Mouse (Mus musculus) forebrain, embryonic 16.5 days (tissue): Measurements from ENCODE around the gene Yipf4. TPM values are rescaled to one million over a fixed set of nuclear protein-coding genes. Genes with fewer than 3 reads are reported as not detected.

ENCODE experiments used
- ATAC-seq: fragments of 200-750 bp; cut with Nextera tagmentation; 2 replicates; pipeline ENCODE4 v1.8.0; 2017; ENCODE audit warnings: mild to moderate bottlenecking, moderate library complexity
- H3K27ac ChIP-seq: fragments of 300-500 bp; sonication (generic); 2 replicates; pipeline ENCODE4 v1.5.1; 2014; ENCODE audit warnings: low read length, control low read depth
- H3K27me3 ChIP-seq: fragments of 300-500 bp; sonication (generic); replicated peaks from 2 replicates; pipeline ENCODE4 v1.6.1; 2014; ENCODE audit warnings: low read length; ENCODE audit not compliant: control insufficient read depth, insufficient read depth
- H3K36me3 ChIP-seq: fragments of 300-500 bp; sonication (generic); 2 replicates; pipeline ENCODE4 v1.6.1; 2014; ENCODE audit not compliant: control insufficient read depth, insufficient read depth
- H3K4me1 ChIP-seq: fragments of 300-500 bp; sonication (generic); replicated peaks from 2 replicates; pipeline ENCODE4 v1.6.1; 2014; ENCODE audit warnings: low read length; ENCODE audit not compliant: control insufficient read depth, insufficient read depth
- H3K4me2 ChIP-seq: fragments of 300-500 bp; sonication (generic); 2 replicates; pipeline ENCODE4 v1.6.1; 2014; ENCODE audit warnings: mild to moderate bottlenecking, low read length, control low read depth
- H3K4me3 ChIP-seq: fragments of 300-500 bp; sonication (generic); replicated peaks from 2 replicates; pipeline ENCODE4 v1.5.1; 2014; ENCODE audit warnings: mild to moderate bottlenecking, low read length, control low read depth
- H3K9ac ChIP-seq: fragments of 300-500 bp; sonication (generic); replicated peaks from 2 replicates; pipeline ENCODE4 v1.6.1; 2014; ENCODE audit warnings: low read depth, low read length, control low read depth
- H3K9me3 ChIP-seq: fragments of 300-500 bp; sonication (generic); 2 replicates; pipeline ENCODE4 v1.6.1; 2016; ENCODE audit warnings: low read length; ENCODE audit not compliant: control insufficient read depth
- whole genome bisulfite sequencing: fragments of 180-500 bp; shearing (Covaris S2); extraction: QIAGEN DNeasy Blood & Tissue Kit; methylation state at CpG from one replicate; pipeline ENCODE4 v1.1.7; 2014; 5-methylcytosine and 5-hydroxymethylcytosine counted together
- polyA plus RNA-seq: library from polyadenylated mRNA; unstranded; fragments of >200 nt; fragmentation: Nextera tagmentation; extraction: Ambion mirVana; gene quantifications from 2 replicates; pipeline ENCODE4 v1.2.1, GENCODE M21; 2015

The Yipf4 gene
- polyA plus RNA-seq, 1 experiment from 2014 or later, result 50.4 TPM

DNA sequence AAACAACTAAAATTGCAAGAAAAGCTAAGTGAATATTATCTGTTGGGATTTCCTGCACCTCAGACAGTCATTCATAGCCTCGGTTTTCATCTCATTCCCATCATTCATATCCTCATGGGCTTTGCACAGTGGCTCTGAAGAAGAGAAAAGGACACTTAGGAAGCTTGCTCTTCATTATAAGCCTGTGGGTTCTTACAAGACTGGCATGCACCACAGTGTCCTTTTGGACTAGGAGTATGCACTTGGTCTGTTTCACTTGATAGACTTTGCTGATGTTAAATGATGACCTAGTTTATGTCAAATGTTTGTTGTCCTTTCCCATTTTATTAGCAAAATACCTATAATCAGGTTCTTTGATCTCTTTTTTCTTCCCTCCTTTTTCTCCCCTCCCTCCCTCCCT lies 48.2 kb downstream of the Yipf4 start:
- H3K9me3 ChIP-seq, result no peaks in the 10 kb centered on the region
- H3K27me3 ChIP-seq, result no peaks in the 10 kb centered on the region
- no peak overlapping the region for H3K4me2 ChIP-seq
- no peak for ATAC-seq
- no peak overlapping the region for H3K27ac ChIP-seq
- WGBS, result 79% methylated on average over 1 of the region's 1 CpGs
- no peaks in the 10 kb centered on the region for H3K36me3 ChIP-seq
- H3K4me3 ChIP-seq, result no peak overlapping the region
- H3K4me1 ChIP-seq, result no peaks in the 10 kb centered on the region
- H3K9ac ChIP-seq, result no peak overlapping the region

DNA sequence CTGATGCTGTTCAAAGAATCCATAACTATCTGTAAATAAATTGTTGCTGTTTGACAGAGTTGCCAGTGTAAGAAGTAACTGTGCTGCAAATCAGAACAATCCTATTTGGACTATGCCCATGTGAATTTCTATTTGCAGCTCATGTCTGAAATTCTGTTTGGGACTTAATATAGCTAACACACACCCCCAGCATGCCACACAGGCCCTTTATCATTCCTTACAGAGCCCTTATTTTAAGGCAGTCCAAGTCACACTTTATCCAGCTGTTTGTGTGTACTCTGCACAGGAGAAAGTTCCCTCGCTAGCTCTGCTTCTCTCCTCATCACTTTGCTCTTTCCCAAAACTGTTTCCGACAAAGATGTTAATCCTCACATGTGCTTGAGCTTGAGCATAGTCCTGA lies 54.3 kb downstream of the Yipf4 start:
- H3K4me1 ChIP-seq, result no peaks in the 10 kb centered on the region
- peaks cover 9% of the 10 kb centered on the region for H3K36me3 ChIP-seq
- H3K4me2 ChIP-seq, result no peak overlapping the region
- H3K9ac ChIP-seq, result no peak overlapping the region
- no peaks in the 10 kb centered on the region for H3K27me3 ChIP-seq
- H3K4me3 ChIP-seq, result no peak overlapping the region
- WGBS, result 92% methylated on average over 2 of the region's 2 CpGs
- H3K27ac ChIP-seq, result no peak overlapping the region
- H3K9me3 ChIP-seq, result no peaks in the 10 kb centered on the region
- no peak for ATAC-seq

Other genes starting within 250 kb of the Yipf4 start
- 63.9 and 66.3 TPM in 2 replicates for gene Memo1, start 194.0 kb upstream of the Yipf4 start, polyA plus RNA-seq
- 180 and 189 TPM in 2 replicates for gene Dpy30, start 165.5 kb upstream of the Yipf4 start, polyA plus RNA-seq
- 26.0 and 28.3 TPM in 2 replicates for gene Spast, start 150.5 kb upstream of the Yipf4 start, polyA plus RNA-seq
- gene Slc30a6, start 93.9 kb upstream of the Yipf4 start, polyA plus RNA-seq, result 31.4 and 33.2 TPM in 2 replicates
- gene Nlrc4, start 30.4 kb upstream of the Yipf4 start, polyA plus RNA-seq, result 0.25 and 0.27 TPM in 2 replicates
- gene Birc6, start 38.8 kb downstream of the Yipf4 start, polyA plus RNA-seq, result 90.9 and 95.5 TPM in 2 replicates
- gene Ttc27, start 228.2 kb downstream of the Yipf4 start, polyA plus RNA-seq, result 17.9 and 18.8 TPM in 2 replicates